Mouse (Mus musculus): ENCODE measurements around the gene Olfr633. TPM values are rescaled to one million over a fixed set of nuclear protein-coding genes. Genes with fewer than 3 reads are reported as not detected.

The Olfr633 gene
- polyA plus RNA-seq, 1 experiment: not detected

DNA sequence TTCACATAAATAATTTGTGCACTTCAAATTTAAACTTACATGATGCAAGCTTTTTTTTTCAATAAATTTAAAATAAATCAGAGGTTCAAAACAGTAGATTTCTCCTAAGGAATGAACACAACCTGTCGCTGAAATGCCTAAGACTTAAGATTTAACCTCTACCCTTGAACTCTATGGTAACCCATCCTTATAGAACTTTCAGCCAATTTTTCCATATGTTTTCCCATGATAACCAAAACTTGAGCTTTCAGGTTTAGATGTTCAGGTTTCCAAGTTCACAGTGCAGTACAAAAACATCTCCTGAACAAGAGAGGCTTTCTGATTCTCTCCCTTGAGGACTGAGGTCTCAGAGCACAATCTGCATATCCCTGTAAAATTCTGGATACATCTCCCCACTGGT, 26.6 kb downstream of the Olfr633 start, which contains the start of gene Olfr635:
Gene Olfr635, plus strand, starts transcription at position 301 of the 400 bp plus-strand sequence.
- Histone ChIP-seq H3K79me2 (ENCODE audit: control insufficient read depth, insufficient read depth) (no peaks in the 10 kb centered on the region), H3K4me3 (no peak within 1 kb of the TSS), H3K27me3 (ENCODE audit: control insufficient read depth, insufficient read depth, insufficient read length) (no peaks in the 10 kb centered on the region), H3K4me2 (ENCODE audit: low read depth) (no peak within 1 kb of the TSS), H3ac (ENCODE audit: control insufficient read depth, insufficient read length) (no peak within 1 kb of the TSS), H3K36me3 (ENCODE audit: control insufficient read depth, insufficient read depth) (no peaks in the 10 kb centered on the region)
- TF ChIP-seq TCF3 (IDR thresholded peaks at IDR 0.05; ENCODE audit: insufficient read length, low read depth) (no peak), POLR2AphosphoS2 (IDR thresholded peaks at IDR 0.05; ENCODE audit: insufficient read length, low read depth) (no peak), USF1 (IDR thresholded peaks at IDR 0.05; ENCODE audit: low read depth) (no peak), POLR2A (IDR thresholded peaks at IDR 0.05; ENCODE audit: insufficient read length, low read depth) (no peak), TCF12 (IDR thresholded peaks at IDR 0.05; ENCODE audit: insufficient read depth, poor library complexity, severe bottlenecking) (no peak), MYOG (IDR thresholded peaks at IDR 0.05; ENCODE audit: control insufficient read depth in 1 of 3, insufficient read depth in 1 of 3, insufficient read length in 2 of 3, low read depth in 2 of 3) (no peak), MYOD1 (IDR thresholded peaks at IDR 0.05; ENCODE audit: control insufficient read depth in 1 of 3, insufficient read length in 2 of 3, low read depth in 2 of 3) (no peak), CEBPB (IDR thresholded peaks at IDR 0.05; ENCODE audit: insufficient read depth, poor library complexity, severe bottlenecking) (no peak), SRF (IDR thresholded peaks at IDR 0.05; ENCODE audit: control insufficient read depth, insufficient read length, low read depth) (no peak), E2F4 (IDR thresholded peaks at IDR 0.05; ENCODE audit: insufficient read depth) (no peak), MAX (IDR thresholded peaks at IDR 0.05; ENCODE audit: low read depth) (no peak), REST (IDR thresholded peaks at IDR 0.05; ENCODE audit: insufficient read depth, insufficient read length) (no peak)

DNA sequence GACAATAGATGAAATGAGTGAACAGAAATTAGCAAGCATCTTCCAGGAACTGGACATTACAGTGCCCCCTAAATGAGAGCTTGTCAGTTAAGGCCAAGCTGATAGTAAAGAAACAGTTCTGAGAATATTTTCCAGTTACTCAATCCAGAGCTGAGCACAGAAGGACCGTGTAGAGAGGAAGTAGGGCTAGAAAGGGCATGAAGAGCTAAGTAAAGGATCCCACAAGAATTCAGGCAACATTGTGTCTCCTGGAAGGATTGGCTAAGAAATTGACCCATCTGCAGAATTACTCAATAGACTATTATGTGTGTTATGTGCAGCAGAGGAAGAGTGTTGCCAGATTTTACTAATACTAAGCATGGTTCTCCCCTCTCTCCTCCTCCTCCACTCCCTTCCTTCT, 27.5 kb downstream of the Olfr633 start:
- no peak overlapping the region for H3ac ChIP-seq (ENCODE audit: control insufficient read depth, insufficient read length)
- TF ChIP-seq MYOG (IDR thresholded peaks at IDR 0.05; ENCODE audit: control insufficient read depth in 1 of 3, insufficient read depth in 1 of 3, insufficient read length in 2 of 3, low read depth in 2 of 3) (no peak), POLR2A (IDR thresholded peaks at IDR 0.05; ENCODE audit: insufficient read length, low read depth) (no peak), USF1 (IDR thresholded peaks at IDR 0.05; ENCODE audit: low read depth) (no peak), CEBPB (IDR thresholded peaks at IDR 0.05; ENCODE audit: insufficient read depth, poor library complexity, severe bottlenecking) (no peak), SRF (IDR thresholded peaks at IDR 0.05; ENCODE audit: control insufficient read depth, insufficient read length, low read depth) (no peak), REST (IDR thresholded peaks at IDR 0.05; ENCODE audit: insufficient read depth, insufficient read length) (no peak), E2F4 (IDR thresholded peaks at IDR 0.05; ENCODE audit: insufficient read depth) (no peak), POLR2AphosphoS2 (IDR thresholded peaks at IDR 0.05; ENCODE audit: insufficient read length, low read depth) (no peak)
- H3K4me2 ChIP-seq (ENCODE audit: low read depth): no peak overlapping the region

DNA sequence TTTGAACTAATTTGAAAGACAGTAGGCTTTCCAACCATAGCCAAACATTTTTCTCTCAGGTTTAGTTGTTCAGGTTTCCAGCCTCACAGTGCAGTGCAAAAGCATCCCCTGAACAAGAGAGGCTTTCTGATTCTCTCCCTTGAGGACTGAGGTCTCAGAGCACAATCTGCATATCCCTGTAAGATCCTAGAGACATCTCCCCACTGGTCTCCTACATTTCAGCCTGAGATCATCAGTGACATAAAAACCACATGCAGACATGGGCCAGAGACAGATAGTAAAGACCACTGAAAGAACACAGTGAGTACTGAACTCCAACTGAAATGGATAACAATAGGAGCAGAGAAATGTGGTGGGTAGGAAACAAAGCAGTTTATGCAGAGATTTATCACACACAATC, 54.2 kb downstream of the Olfr633 start, which contains the start of gene Olfr638:
Gene Olfr638, plus strand, starts transcription at position 301 of the 400 bp plus-strand sequence.
- TF ChIP-seq USF1 (IDR thresholded peaks at IDR 0.05; ENCODE audit: low read depth) (no peak), CEBPB (IDR thresholded peaks at IDR 0.05; ENCODE audit: insufficient read depth, poor library complexity, severe bottlenecking) (no peak), SRF (IDR thresholded peaks at IDR 0.05; ENCODE audit: control insufficient read depth, insufficient read length, low read depth) (no peak), POLR2A (IDR thresholded peaks at IDR 0.05; ENCODE audit: insufficient read length, low read depth) (no peak), POLR2AphosphoS2 (IDR thresholded peaks at IDR 0.05; ENCODE audit: insufficient read length, low read depth) (no peak), TCF3 (IDR thresholded peaks at IDR 0.05; ENCODE audit: insufficient read length, low read depth) (no peak), REST (IDR thresholded peaks at IDR 0.05; ENCODE audit: insufficient read depth, insufficient read length) (no peak), MYOD1 (IDR thresholded peaks at IDR 0.05; ENCODE audit: control insufficient read depth in 1 of 3, insufficient read length in 2 of 3, low read depth in 2 of 3) (no peak), MAX (IDR thresholded peaks at IDR 0.05; ENCODE audit: low read depth) (no peak), E2F4 (IDR thresholded peaks at IDR 0.05; ENCODE audit: insufficient read depth) (no peak), MYOG (IDR thresholded peaks at IDR 0.05; ENCODE audit: control insufficient read depth in 1 of 3, insufficient read depth in 1 of 3, insufficient read length in 2 of 3, low read depth in 2 of 3) (no peak), TCF12 (IDR thresholded peaks at IDR 0.05; ENCODE audit: insufficient read depth, poor library complexity, severe bottlenecking) (no peak)
- Histone ChIP-seq H3ac (ENCODE audit: control insufficient read depth, insufficient read length) (no peak within 1 kb of the TSS), H3K79me2 (ENCODE audit: control insufficient read depth, insufficient read depth) (no peaks in the 10 kb centered on the region), H3K36me3 (ENCODE audit: control insufficient read depth, insufficient read depth) (no peaks in the 10 kb centered on the region), H3K4me2 (ENCODE audit: low read depth) (no peak within 1 kb of the TSS), H3K27me3 (ENCODE audit: control insufficient read depth, insufficient read depth, insufficient read length) (no peaks in the 10 kb centered on the region), H3K4me3 (no peak within 1 kb of the TSS)

More for the DNA sequence above, 27.5 kb downstream of the Olfr633 start:
- H3K79me2 ChIP-seq (ENCODE audit: control insufficient read depth, insufficient read depth): no peaks in the 10 kb centered on the region
- H3K27me3 ChIP-seq (ENCODE audit: control insufficient read depth, insufficient read depth, insufficient read length): no peaks in the 10 kb centered on the region
- no peaks in the 10 kb centered on the region for H3K36me3 ChIP-seq (ENCODE audit: control insufficient read depth, insufficient read depth)
- no peak overlapping the region for H3K4me3 ChIP-seq

Other genes starting within 250 kb of the Olfr633 start
- not detected for gene Olfr243, start 229.8 kb upstream of the Olfr633 start, polyA plus RNA-seq (2012; fragmentation: generic; extraction: Trizol)
- not detected for gene Olfr628, start 214.1 kb upstream of the Olfr633 start, polyA plus RNA-seq (2012; fragmentation: generic; extraction: Trizol)
- gene Olfr629, start 199.5 kb upstream of the Olfr633 start, polyA plus RNA-seq (2012; fragmentation: generic; extraction: Trizol): not detected
- not detected for gene Olfr630, start 187.1 kb upstream of the Olfr633 start, polyA plus RNA-seq (2012; fragmentation: generic; extraction: Trizol)
- gene Olfr69, start 172.8 kb upstream of the Olfr633 start, polyA plus RNA-seq (2012; fragmentation: generic; extraction: Trizol): not detected
- gene Olfr68, start 164.7 kb upstream of the Olfr633 start, polyA plus RNA-seq (2012; fragmentation: generic; extraction: Trizol): not detected
- not detected for gene Olfr67, start 152.6 kb upstream of the Olfr633 start, polyA plus RNA-seq (2012; fragmentation: generic; extraction: Trizol)
- gene Hbb-bt, start 130.4 kb upstream of the Olfr633 start, polyA plus RNA-seq (2012; fragmentation: generic; extraction: Trizol): not detected
- not detected for gene Hbb-bs, start 116.3 kb upstream of the Olfr633 start, polyA plus RNA-seq (2012; fragmentation: generic; extraction: Trizol)
- gene Hbb-bh2, start 103.9 kb upstream of the Olfr633 start, polyA plus RNA-seq (2012; fragmentation: generic; extraction: Trizol): not detected
- not detected for gene Hbb-bh1, start 101.3 kb upstream of the Olfr633 start, polyA plus RNA-seq (2012; fragmentation: generic; extraction: Trizol)
- gene Hbb-y, start 91.2 kb upstream of the Olfr633 start, polyA plus RNA-seq (2012; fragmentation: generic; extraction: Trizol): not detected
- not detected for gene Olfr66, start 58.2 kb upstream of the Olfr633 start, polyA plus RNA-seq (2012; fragmentation: generic; extraction: Trizol)
- not detected for gene Olfr64, start 50.0 kb upstream of the Olfr633 start, polyA plus RNA-seq (2012; fragmentation: generic; extraction: Trizol)
- gene Olfr65, start 41.0 kb upstream of the Olfr633 start, polyA plus RNA-seq (2012; fragmentation: generic; extraction: Trizol): not detected
- gene Olfr631, start 15.6 kb upstream of the Olfr633 start, polyA plus RNA-seq (2012; fragmentation: generic; extraction: Trizol): not detected
- not detected for gene Olfr632, start 10.1 kb upstream of the Olfr633 start, polyA plus RNA-seq (2012; fragmentation: generic; extraction: Trizol)
- gene Olfr635, start 26.7 kb downstream of the Olfr633 start, polyA plus RNA-seq (2012; fragmentation: generic; extraction: Trizol): not detected
- not detected for gene Olfr638, start 54.3 kb downstream of the Olfr633 start, polyA plus RNA-seq (2012; fragmentation: generic; extraction: Trizol)
- not detected for gene Olfr639, start 72.9 kb downstream of the Olfr633 start, polyA plus RNA-seq (2012; fragmentation: generic; extraction: Trizol)
- gene Olfr640, start 81.1 kb downstream of the Olfr633 start, polyA plus RNA-seq (2012; fragmentation: generic; extraction: Trizol): not detected
- not detected for gene Olfr641, start 91.0 kb downstream of the Olfr633 start, polyA plus RNA-seq (2012; fragmentation: generic; extraction: Trizol)
- not detected for gene Olfr642, start 108.2 kb downstream of the Olfr633 start, polyA plus RNA-seq (2012; fragmentation: generic; extraction: Trizol)
- not detected for gene 4930516K23Rik, start 117.0 kb downstream of the Olfr633 start, polyA plus RNA-seq (2012; fragmentation: generic; extraction: Trizol)
- gene Olfr644, start 127.4 kb downstream of the Olfr633 start, polyA plus RNA-seq (2012; fragmentation: generic; extraction: Trizol): not detected
- gene Olfr645, start 141.0 kb downstream of the Olfr633 start, polyA plus RNA-seq (2012; fragmentation: generic; extraction: Trizol): not detected
- not detected for gene Olfr646, start 160.4 kb downstream of the Olfr633 start, polyA plus RNA-seq (2012; fragmentation: generic; extraction: Trizol)
- not detected for gene Ubqln5, start 185.4 kb downstream of the Olfr633 start, polyA plus RNA-seq (2012; fragmentation: generic; extraction: Trizol)
- not detected for gene Olfr643, start 193.0 kb downstream of the Olfr633 start, polyA plus RNA-seq (2012; fragmentation: generic; extraction: Trizol)
- gene Ubqln3, start 198.8 kb downstream of the Olfr633 start, polyA plus RNA-seq (2012; fragmentation: generic; extraction: Trizol): not detected
- gene Ubqlnl, start 206.1 kb downstream of the Olfr633 start, polyA plus RNA-seq (2012; fragmentation: generic; extraction: Trizol): not detected
- gene Olfm5, start 220.4 kb downstream of the Olfr633 start, polyA plus RNA-seq (2012; fragmentation: generic; extraction: Trizol): not detected
- not detected for gene Olfr648, start 239.0 kb downstream of the Olfr633 start, polyA plus RNA-seq (2012; fragmentation: generic; extraction: Trizol)